Mouse (Mus musculus) brown adipose tissue, adult 24 weeks (tissue): ENCODE results near the gene Rlbp1. TPM values are rescaled to one million over a fixed set of nuclear protein-coding genes. Genes with fewer than 3 reads are reported as not detected.

ENCODE experiments used
- H3K27ac ChIP-seq: fragments of 200-500 bp; replicated peaks from 2 replicates; pipeline ENCODE4 v1.5.1; 2012; ENCODE audit warnings: low read depth, mild to moderate bottlenecking, low read length
- H3K4me1 ChIP-seq: fragments of 200-500 bp; 2 replicates; pipeline ENCODE4 v1.6.1; 2012; ENCODE audit warnings: low read length, mixed read lengths; ENCODE audit not compliant: control insufficient read depth, insufficient read depth, insufficient read length
- H3K4me3 ChIP-seq: fragments of 200-500 bp; 2 replicates; pipeline ENCODE4 v1.5.1; 2012; ENCODE audit warnings: low read depth, mild to moderate bottlenecking, low read length, moderate library complexity; ENCODE audit not compliant: insufficient read depth
- polyA plus RNA-seq: library from polyadenylated mRNA; stranded (reverse); fragments of >200 nt; gene quantifications from 2 replicates; pipeline ENCODE4 v1.2.4, GENCODE M21; 2012; ENCODE audit not compliant: missing spikeins, insufficient read depth, insufficient read length

Gene Rlbp1
- polyA plus RNA-seq, 1 experiment: not detected

DNA sequence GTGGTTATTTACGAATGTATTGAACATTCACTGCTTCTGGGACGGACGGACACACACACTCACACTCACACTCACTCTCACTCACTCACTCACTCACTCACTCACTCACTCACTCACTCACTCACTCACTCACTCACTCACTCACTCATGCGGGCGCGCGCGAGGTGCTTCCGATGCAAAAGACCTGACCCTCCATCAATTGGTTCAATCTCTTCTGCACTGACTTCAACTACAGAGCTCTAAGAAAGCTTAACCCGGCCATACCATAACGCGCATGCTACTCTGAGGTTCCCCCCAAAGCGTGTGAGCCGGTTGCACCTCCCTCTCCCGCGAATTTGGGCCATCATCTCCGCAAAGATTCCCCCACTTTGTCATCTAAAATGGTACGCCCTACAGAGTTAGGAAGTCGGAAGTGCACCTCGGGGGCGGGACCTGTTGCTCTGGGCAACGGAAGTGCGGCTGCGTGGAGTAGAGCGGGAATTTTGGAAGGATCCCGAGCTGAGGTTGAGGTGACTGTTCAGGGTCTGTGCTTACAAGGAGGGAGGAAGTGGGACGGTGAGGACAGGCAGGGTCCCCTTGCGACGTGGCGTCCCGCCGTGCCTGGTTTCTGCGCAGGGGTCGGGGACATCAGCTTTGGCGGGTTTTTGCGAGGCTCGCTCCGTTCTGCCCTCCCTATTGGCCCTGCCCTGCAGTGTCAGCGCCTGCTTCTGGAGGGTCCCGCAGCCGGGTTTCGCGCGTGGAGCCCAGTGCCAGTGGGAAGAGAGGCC lies 5.2 kb upstream of the Rlbp1 start, which contains the start of gene Fanci:
Fanci (plus strand) TSS at position 47 of the 767 bp plus-strand sequence.
- Histone ChIP-seq H3K4me3 (peak within 1 kb of the TSS; percentile 79), H3K4me1 (no peaks in the 10 kb centered on the region), H3K27ac (peak within 1 kb of the TSS; percentile 76)

GRCm38 (mm10) chr7:79391471-79391870 lies 4.6 kb upstream of the Rlbp1 start:
- Histone ChIP-seq H3K27ac (peak overlapping the region; percentile 76; the same call in 1 of the 2 replicates), H3K4me3 (peak overlapping the region; percentile 79), H3K4me1 (no peaks in the 10 kb centered on the region)

- H3K4me3 ChIP-seq: no peak overlapping the region
- H3K4me1 ChIP-seq: no peaks in the 10 kb centered on the region
- H3K27ac ChIP-seq: no peak overlapping the region
Measured at GRCm38 (mm10) chr7:79390141-79390708, 3.4 kb upstream of the Rlbp1 start.

DNA sequence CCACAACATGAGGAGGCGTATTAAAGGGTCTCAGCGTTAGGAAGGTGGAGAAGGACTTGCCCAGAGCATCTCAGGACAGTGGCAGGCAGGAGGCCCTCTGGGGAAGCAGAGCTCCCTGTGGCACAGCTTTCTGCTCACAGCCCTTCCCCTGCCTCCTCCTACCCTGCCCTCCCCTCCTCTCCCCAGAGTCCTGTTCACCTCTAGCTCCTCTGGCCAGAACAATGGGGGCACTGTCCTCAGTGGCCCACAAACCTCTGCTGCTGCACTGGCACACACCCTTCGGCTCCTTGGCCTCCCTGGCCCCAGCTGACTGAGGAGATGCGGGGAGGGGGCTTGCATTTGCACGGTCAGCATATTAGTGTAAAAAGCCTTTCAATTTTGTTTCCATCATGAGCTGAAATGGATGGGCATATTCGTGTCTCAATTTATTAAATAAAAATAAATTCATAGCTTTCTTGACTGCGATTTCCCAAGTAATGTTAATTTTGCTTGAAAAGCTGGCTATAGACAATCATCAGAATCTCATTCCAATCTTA lies 1.9 kb upstream of the Rlbp1 start:
- Histone ChIP-seq H3K4me3 (no peak overlapping the region), H3K4me1 (no peaks in the 10 kb centered on the region), H3K27ac (no peak overlapping the region)

GRCm38 (mm10) chr7:79387991-79388390 lies 1.1 kb upstream of the Rlbp1 start:
- Histone ChIP-seq H3K27ac (no peak overlapping the region), H3K4me1 (no peaks in the 10 kb centered on the region), H3K4me3 (no peak overlapping the region)

GRCm38 (mm10) chr7:79387140-79387539 lies 292 bp upstream of the Rlbp1 start:
- Histone ChIP-seq H3K4me1 (no peaks in the 10 kb centered on the region), H3K4me3 (no peak overlapping the region), H3K27ac (no peak overlapping the region)

DNA sequence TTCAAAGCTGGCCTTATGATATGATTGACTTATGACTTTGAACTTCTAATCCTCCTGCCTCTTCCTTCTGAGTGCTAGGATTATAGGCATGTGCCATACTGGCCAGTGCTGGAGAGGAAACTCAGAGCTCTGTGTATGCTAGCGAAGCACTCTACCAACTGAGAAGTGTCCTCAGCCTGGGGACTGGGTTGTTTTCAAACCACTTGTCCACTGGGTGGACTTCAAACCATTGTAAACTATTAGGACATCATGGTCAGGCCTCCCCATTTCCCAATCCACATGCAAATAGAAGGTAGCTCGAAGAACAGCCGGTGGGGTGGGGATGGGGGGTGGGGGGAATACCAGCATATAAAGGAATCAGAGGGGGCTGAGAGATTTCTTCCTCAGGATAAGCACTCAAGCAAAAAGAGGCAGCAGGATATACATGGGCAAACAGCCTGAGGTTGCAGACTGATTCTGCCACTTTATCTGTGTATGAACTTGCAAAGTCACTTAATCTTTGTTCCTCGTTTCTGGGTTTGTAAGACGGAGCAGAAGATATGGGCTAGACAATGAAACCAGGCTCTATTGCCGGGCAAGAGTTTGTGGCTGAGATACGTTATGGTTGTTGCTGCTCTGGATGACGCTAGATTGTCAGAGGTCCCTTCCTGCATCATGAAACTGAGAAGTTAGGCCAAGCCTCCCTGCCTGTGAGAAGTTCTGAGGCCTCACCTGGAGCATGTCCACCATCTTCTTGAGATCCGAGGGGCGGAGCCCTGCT lies 10.2 kb downstream of the Rlbp1 start:
- H3K27ac ChIP-seq: no peak overlapping the region

GRCm38 (mm10) chr7:79375594-79375993 lies 11.3 kb downstream of the Rlbp1 start:
- Histone ChIP-seq H3K27ac (no peak overlapping the region), H3K4me1 (no peaks in the 10 kb centered on the region)

More for the DNA sequence above, 10.2 kb downstream of the Rlbp1 start:
- H3K4me1 ChIP-seq: no peaks in the 10 kb centered on the region
- H3K4me3 ChIP-seq: no peak overlapping the region

DNA sequence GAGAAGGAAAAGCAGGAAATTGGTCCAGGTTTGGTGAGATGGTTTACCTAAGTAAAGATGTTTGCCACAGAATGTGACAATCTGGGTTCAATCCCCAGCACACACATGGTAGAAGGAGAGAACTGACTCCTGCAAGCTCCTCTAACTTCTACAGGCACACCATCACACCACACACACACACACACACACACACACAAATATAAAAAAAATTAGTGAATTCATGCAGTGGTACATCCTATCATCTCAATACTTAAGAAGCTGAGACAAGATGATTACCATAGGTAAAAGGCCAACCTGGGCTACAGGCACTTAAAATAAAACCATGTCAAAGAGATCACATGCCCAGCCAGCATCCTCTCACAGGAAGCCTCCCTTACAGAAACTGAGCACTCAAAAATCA lies 12.8 kb downstream of the Rlbp1 start:
- Histone ChIP-seq H3K4me3 (no peak overlapping the region), H3K4me1 (no peaks in the 10 kb centered on the region), H3K27ac (no peak overlapping the region)

More at GRCm38 (mm10) chr7:79375594-79375993, 11.3 kb downstream of the Rlbp1 start:
- H3K4me3 ChIP-seq: no peak overlapping the region

DNA sequence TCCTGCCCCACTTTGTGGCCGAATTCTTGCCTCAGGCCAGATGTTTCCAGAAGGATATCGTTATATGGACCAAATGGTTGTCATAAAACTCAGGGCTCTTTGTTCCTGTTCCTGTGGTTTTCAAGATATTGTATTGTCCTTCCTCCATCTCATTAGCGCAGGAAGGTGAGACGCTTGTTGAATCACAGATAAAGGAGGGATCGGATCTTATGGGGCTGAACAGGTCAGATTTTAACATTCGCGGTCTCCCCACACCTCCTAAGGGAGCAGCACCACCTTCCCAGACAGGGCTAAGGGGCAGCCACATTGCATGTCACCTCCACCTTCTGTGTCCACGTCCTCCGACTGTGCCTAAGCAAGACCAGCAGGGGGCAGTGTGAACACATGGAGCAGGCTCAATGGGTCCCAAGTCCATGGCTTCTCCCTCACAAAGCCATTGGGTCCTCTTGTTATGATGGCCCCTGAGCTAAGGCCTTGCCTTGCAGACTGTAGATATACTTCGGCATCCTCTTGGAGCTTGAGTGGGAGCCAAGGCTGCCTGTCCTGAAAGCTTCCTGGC lies 15.4 kb downstream of the Rlbp1 start:
- no peaks in the 10 kb centered on the region for H3K4me1 ChIP-seq
- H3K27ac ChIP-seq: no peak overlapping the region
- no peak overlapping the region for H3K4me3 ChIP-seq

DNA sequence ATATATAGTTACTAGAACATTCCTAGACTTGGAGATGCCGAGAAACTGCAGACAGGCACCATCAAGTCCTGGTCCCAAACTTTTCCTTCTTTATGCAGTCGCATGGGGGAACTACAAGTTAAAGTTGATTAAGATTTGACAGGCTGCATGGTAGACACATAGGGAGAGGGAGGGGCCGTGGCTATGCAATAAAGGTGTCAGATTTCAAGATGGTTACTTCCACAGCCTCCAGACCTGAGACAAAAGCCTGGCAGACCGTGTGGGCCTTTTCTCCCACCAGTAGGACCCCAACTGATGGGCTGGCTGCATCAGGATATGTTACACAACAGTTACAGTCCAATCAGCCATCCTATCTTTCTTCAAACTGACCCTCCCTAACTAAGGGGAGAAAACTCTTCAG lies 17.4 kb downstream of the Rlbp1 start:
- H3K4me1 ChIP-seq: no peaks in the 10 kb centered on the region
- H3K4me3 ChIP-seq: no peak overlapping the region
- H3K27ac ChIP-seq: no peak overlapping the region

GRCm38 (mm10) chr7:79368664-79369063 lies 18.2 kb downstream of the Rlbp1 start:
- Histone ChIP-seq H3K4me1 (no peaks in the 10 kb centered on the region), H3K4me3 (no peak overlapping the region), H3K27ac (no peak overlapping the region)

- no peaks in the 10 kb centered on the region for H3K4me1 ChIP-seq
Measured at GRCm38 (mm10) chr7:79363370-79364043, 23.3 kb downstream of the Rlbp1 start.

GRCm38 (mm10) chr7:79362830-79363229 lies 24.0 kb downstream of the Rlbp1 start:
- H3K27ac ChIP-seq: no peak overlapping the region
- H3K4me3 ChIP-seq: no peak overlapping the region
- H3K4me1 ChIP-seq: no peaks in the 10 kb centered on the region

More at GRCm38 (mm10) chr7:79363370-79364043, 23.3 kb downstream of the Rlbp1 start:
- H3K27ac ChIP-seq: no peak overlapping the region
- H3K4me3 ChIP-seq: no peak overlapping the region
